Mouse (Mus musculus) gastrocnemius, adult 2 months (tissue): ENCODE results near the gene Ago3. TPM values are rescaled to one million over a fixed set of nuclear protein-coding genes. Genes with fewer than 3 reads are reported as not detected.
A peak's percentile ranks its signal among the peaks of the same experiment; 100 is the strongest.

Experiments
- DNase-seq: peaks from one replicate; pipeline ENCODE4 v3.0.0; 2022
- H3K27ac ChIP-seq: fragments of 200-600 bp; 2 replicates; pipeline ENCODE4 v1.8.1; 2022; ENCODE audit warnings: mild to moderate bottlenecking
- H3K4me3 ChIP-seq: fragments of 200-600 bp; 2 replicates; pipeline ENCODE4 v1.8.1; 2022; ENCODE audit warnings: mild to moderate bottlenecking, moderate library complexity
- CTCF ChIP-seq: fragments of 200-600 bp; IDR thresholded peaks from 2 replicates; pipeline ENCODE4 v1.8.1; 2022; ENCODE audit warnings: antibody characterized with exemption, mild to moderate bottlenecking, moderate library complexity
- intact Hi-C: fragments of 180-260 bp; cut with DNase I; formaldehyde crosslinking; loops from one replicate; pipeline ENCODE4 v1.15.1; 2025
- total RNA-seq, 2 experiments: library from RNA; stranded (reverse); gene quantifications; 2 replicates each; pipeline ENCODE4 v1.2.3; 2021

Gene Ago3
- total RNA-seq, 2 experiments from 2014 or later, result 7.6 to 11.6 TPM

DNA sequence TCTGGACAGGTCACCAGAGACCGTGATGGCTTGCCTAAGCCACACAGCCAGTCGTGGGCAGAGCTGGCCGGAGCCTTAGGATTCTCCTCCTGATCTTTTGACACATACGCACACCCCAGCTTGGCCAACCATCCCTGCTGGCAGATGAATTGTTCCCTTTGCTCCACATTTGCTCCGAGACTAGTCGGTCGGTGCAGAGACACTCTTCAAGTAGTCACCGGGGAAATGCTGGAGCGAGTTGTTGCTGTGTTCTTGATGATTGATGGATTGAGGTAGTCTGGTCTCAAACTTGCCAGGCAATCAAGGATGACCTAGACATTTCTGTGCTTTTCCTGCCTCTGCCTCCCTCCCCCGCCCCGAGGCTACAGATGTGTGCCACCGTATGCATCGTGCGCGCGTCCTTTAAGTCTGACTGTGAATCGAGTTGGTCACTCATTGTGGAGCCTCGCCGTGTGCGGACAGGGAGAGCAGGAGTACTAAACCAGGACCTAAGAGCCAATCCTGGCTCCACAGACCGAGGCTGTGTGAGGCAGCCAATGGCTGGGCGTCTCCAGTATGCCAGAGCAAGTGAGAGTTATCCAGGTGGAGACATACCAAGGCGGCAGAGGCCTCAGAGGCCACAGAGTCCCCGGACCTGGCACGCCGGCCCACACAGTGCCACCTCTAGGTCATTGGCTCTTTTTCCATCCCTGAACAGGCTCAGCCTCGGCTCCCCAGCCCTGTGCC lies 127.6 kb downstream of the Ago3 start:
- no peak for TF ChIP-seq CTCF
- DNase-seq, result no peak
- peak overlapping the region; percentile 64 for H3K27ac ChIP-seq
- intact Hi-C loops, result no loop called here
- peak overlapping the region; percentile 57 for H3K4me3 ChIP-seq

DNA sequence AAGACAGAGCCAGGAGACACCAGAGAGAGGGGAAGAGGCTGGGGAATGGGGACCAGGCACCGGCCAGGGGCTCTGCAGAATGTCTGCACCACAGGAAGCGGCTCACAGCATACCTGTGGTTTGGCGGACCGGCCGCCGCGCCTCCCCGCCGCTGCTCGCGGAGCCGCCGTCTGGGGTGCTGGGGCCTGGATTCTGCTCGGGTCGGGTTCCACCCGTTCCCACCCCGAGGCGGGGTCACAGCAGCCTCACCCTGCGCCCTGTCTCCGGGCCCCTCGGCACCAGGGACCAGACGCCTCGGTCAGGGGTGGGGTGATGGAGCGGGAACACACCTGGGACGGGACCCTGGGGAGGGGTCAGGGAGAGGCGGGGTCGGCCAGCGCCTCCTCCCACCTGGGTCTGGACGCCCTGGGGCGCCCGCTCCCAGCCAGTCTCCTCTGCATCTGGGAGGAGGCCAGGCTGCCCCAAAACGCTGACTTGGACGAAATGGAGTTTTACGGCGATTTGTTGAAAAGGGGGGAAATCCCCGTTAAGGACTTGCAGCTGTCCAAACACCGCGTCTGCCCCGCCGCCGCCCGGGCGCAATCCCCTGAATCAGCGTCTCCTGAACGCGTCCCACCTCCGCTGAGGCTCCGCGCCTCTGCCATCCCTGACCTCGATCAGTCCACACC lies 128.3 kb downstream of the Ago3 start:
- intact Hi-C loops, result no loop called here
- Histone ChIP-seq H3K4me3 (peak overlapping the region; percentile 57), H3K27ac (peak overlapping the region; percentile 64)
- no peak for TF ChIP-seq CTCF
- peak; percentile 58 for DNase-seq

DNA sequence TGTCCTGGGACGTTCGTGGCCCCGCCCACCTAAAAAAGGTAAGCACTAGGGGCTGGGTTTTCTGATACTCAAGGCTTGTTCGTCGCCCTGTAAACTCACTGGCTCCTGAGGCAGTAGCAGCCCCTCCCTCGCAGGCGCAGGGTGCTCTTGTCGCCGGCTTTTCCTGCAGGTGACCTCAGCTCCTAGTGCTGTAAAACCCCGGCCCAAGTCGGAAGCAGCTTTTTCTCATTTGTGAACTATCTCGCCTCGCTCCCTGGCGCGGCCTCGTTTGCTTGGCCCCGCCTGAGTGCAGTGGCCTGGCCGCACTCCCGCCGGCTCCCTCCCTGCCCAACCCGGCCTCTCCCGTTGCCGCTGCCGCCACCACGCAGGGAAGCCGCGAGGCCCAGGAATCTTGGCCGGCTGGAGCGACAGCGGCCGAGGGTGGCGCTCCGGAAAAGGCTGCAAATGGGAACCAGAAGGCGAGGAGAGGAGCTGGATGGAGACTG lies 132.7 kb downstream of the Ago3 start:
- peak overlapping the region; percentile 58 for H3K4me3 ChIP-seq
- no peak for TF ChIP-seq CTCF
- peak overlapping the region; percentile 81 for H3K27ac ChIP-seq
- peak; percentile 91 for DNase-seq
- intact Hi-C loops, result no loop called here

DNA sequence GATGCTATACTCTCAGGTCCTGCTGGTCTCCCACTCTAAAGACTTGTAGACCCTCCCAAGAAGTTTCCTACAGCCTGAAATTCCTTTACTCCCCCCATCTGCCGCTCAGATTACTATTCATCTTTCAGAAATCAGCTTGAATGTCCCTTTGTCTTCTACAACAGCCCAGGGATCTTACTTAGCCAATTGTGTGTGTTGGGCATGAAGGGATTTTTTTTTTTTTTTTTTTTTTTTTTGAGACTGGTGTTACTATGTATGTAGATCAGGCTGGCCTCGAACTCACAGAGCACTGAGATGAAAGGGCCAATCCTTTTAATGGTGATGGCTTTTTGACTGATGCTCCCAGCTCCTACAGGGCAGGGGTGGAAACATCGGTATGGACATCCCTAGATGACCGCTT lies 133.4 kb downstream of the Ago3 start:
- no peak for TF ChIP-seq CTCF
- intact Hi-C loops, result no loop called here
- no peak overlapping the region for H3K4me3 ChIP-seq
- DNase-seq, result no peak
- peak overlapping the region; percentile 81 for H3K27ac ChIP-seq

DNA sequence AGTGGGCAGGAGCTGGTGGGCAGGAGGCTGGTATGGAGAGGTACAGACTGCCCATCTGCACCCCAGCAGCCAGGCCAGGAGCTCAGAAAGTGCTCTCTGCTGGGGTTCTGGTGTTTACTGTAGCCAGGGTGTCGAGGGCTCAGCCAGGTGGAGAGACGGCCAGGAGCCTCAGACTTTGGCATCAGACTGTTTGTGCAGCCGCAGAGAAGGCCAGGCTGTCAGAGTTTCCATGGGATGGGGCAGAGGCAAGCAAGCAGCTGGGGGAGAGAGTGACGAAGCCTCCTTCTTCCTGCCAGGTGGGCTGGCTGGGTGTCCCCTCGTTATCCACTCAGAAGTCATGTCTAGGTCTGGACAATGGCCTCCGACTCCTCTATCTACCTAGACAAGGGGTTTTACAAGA lies 134.2 kb downstream of the Ago3 start:
- no peak for DNase-seq
- no peak overlapping the region for H3K27ac ChIP-seq
- no peak for TF ChIP-seq CTCF
- intact Hi-C loops, result no loop called here
- no peak overlapping the region for H3K4me3 ChIP-seq

DNA sequence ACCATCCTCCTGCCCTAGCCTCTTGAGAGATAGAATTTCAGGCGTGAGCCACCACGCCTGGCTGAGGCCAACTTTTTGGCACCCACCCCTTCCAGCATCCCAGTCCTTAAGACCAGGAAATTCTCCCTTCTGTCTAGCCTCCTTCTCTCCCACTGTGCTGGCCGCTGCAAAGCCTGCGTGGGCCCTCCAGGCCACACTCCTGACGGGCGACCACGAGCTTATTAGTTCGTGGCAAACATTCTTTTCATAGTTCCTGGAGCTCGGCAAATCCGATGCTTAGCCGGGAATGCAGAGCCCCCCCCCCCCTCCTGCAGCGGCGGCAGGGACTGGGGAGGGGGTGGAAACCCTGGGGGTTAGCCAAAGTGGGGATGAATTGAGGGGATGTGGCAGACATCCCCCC lies 138.2 kb downstream of the Ago3 start:
- H3K27ac ChIP-seq, result peak overlapping the region; percentile 28; the same call in 1 of the 2 replicates
- peak; percentile 47 for DNase-seq
- intact Hi-C loops, result no loop called here
- no peak for TF ChIP-seq CTCF
- H3K4me3 ChIP-seq, result no peak overlapping the region

DNA sequence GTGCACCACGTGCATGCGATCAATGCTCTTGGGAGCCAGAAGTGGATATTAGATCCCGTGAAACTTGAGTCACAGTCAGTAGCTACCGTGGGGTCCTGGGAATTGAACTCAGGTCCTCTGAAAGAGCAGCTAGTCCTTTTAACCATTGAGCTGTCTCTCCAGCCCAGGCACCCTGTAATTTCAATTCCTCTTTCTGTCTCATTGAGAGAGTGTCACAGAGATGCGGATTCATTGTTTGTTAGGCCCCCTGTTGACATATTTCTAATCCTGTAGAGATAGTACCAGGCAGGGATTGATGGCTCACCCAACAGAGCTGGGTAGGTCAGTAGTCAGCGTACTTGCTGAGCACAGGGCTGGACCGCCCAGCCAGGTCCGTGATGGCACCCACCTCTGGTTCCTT lies 139.0 kb downstream of the Ago3 start:
- no peak for TF ChIP-seq CTCF
- no peak overlapping the region for H3K27ac ChIP-seq
- no peak overlapping the region for H3K4me3 ChIP-seq
- DNase-seq, result no peak
- intact Hi-C loops, result no loop called here

DNA sequence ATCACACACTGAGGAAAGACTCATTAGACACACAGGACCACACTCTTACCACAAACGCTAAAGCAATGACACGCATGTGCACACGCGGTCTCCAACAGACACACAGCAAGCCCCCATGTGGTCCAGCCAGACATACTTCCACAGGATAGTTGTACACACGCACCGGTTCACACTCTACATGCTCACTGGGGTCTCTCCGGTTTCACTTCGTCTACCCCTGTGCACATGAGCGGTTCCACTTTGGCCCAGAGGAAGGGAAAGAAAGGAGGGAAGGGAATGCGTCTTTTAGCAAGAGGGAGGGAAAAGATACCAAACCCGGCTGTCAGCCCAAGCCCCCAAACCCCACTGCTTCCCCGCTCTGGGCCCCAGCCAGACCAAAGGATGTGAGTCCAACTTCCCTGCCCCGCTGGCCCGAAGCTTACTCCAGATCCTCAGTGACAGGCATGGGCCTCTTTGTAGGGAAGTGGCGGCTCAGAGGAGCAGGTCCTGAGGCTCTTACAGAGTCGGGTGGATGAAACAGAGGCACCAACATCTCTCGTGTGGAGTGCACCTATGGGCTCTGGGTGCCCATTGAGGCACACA lies 141.2 kb downstream of the Ago3 start:
- no peak overlapping the region for H3K4me3 ChIP-seq
- DNase-seq, result no peak
- no peak for TF ChIP-seq CTCF
- H3K27ac ChIP-seq, result no peak overlapping the region
- intact Hi-C loops, result no loop called here

DNA sequence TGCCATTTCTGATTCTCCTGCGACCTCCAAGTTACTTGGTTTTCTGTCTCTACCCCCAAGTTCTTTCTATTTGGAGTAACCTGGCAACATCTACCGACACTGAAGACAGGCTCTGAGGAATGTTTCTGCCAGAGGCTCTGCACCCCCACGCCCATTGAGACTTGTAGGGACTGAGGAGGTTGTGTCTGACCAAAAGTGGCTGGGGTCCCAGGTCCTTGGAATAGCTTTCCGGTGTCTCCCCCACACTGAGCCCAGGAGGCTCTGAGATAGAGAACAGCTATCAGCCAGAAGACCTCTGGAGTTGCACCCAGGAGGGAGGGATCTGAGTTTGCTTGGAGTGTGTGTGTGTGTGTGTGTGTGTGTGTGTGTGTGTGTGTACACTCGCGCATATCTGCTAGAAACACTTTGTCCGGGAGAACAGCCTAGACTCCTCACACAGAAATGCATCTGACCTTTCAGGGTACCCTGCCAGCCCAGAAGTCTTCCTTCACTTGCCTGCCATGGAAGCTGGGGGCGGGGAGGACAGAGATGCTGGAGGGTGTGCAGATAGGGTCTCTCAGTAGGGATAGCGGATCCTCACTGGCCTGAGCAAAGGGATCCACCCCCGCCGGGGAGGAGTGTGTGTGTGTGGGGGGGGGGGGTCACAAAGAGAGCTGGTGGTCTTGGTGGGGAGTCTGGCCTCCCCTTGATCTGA lies 141.9 kb downstream of the Ago3 start:
- intact Hi-C loops, result no loop called here
- Histone ChIP-seq H3K4me3 (peak overlapping the region; percentile 71), H3K27ac (peak overlapping the region; percentile 66; the same call in 1 of the 2 replicates)
- DNase-seq, result no peak
- TF ChIP-seq CTCF, result no peak

DNA sequence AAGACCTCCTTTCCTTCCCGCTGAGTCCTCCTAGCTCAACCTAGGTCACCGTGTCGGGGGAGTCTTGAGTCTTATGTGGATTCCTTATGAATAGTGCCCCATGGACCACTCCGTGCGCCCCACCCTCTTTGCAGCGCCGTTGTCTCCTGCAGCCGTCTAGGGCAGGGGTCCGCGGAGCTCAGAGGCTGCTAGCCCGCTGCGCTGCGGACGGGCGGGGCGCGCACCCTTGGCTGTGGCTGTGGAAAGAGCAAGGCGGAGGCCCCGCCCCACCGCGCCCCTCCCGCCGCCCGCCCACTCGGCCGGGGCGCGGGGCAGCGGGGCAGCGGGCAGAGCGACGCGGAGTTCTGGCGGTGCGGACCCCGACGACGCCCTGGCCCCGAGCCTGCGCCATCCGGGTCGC lies 142.9 kb downstream of the Ago3 start, which contains the start of gene Col8a2:
TSS of gene Col8a2 (plus strand) at position 302 of the 400 bp plus-strand sequence.
- H3K27ac ChIP-seq, result peak within 1 kb of the TSS; percentile 66
- H3K4me3 ChIP-seq, result peak within 1 kb of the TSS; percentile 71
- intact Hi-C loops, result no loop called here

DNA sequence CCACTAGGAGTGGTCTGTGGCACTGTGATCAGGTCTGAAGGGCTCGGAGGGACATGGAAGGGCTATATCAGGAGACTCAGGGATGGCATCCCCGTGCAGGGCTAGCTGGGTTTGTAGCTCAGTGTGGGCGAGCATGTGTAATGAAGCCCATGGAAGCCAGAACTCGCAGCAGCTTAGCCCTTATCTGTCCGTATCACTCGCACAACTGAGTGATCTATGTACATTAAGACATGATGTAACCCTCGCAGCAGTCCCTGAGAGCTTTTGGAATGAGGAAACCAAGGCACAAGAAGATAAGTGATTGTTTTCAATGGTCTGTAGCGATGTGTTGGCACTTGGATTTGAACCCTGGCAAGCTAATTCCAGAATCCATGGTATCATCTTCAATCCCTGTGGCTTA lies 145.8 kb downstream of the Ago3 start:
- DNase-seq, result no peak
- intact Hi-C loops, result no loop called here
- no peak overlapping the region for H3K4me3 ChIP-seq
- no peak overlapping the region for H3K27ac ChIP-seq
- no peak for TF ChIP-seq CTCF

More for the DNA sequence above, 142.9 kb downstream of the Ago3 start, which contains the start of gene Col8a2:
- peak; percentile 69 for DNase-seq
- no peak for TF ChIP-seq CTCF

DNA sequence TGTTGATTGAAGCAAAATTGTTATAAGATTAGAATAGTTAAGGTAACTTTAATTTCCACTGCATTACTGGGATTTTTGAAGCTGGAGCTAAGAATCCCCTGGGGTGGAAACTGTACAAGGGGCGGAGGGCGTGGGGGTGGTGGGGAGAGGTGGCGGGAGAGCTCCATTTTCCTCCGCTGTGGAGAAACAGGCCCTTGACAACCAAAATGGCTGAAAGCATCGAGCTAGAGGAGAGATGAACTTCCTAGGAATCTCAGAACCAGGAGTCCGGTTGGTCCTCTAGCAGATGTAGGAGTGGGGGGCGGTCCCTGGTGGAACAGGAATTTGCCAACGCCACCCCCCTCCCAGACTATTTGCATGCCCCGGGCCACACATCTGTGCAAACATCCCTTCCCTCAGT lies 147.7 kb downstream of the Ago3 start:
- TF ChIP-seq CTCF, result no peak
- Histone ChIP-seq H3K27ac (no peak overlapping the region), H3K4me3 (no peak overlapping the region)
- DNase-seq, result no peak
- intact Hi-C loops, result no loop called here

Other genes with a start within 250 kb of the Ago3 start
- 100 to 1,000 TPM; 102 to 108 TPM for gene Thrap3, start 226.8 kb downstream of the Ago3 start, total RNA-seq
- 100 to 1,000 TPM; 177 to 199 TPM for gene Map7d1, start 173.2 kb downstream of the Ago3 start, total RNA-seq
- gene Trappc3, start 167.2 kb downstream of the Ago3 start, total RNA-seq, result 10 to 100 TPM; 18.6 to 24.3 TPM
- 1 to 10 TPM in 1 of 2 experiments, under 1 TPM in 1; 0.74 to 6.0 TPM for gene Col8a2, start 142.8 kb downstream of the Ago3 start, total RNA-seq
- gene Adprhl2, start 107.9 kb downstream of the Ago3 start, total RNA-seq, result 1 to 10 TPM; 9.3 to 9.5 TPM
- under 1 TPM in 1 of 2 experiments, not detected in 1; 0.64 TPM for gene Tekt2, start 103.9 kb downstream of the Ago3 start, total RNA-seq
- 1 to 10 TPM; 6.6 to 7.9 TPM for gene Ago1, start 39.0 kb upstream of the Ago3 start, total RNA-seq
- 1 to 10 TPM; 4.5 to 8.4 TPM for gene Ago4, start 103.9 kb upstream of the Ago3 start, total RNA-seq
- under 1 TPM; 0.28 to 0.50 TPM for gene Clspn, start 127.4 kb upstream of the Ago3 start, total RNA-seq
- gene 5730409E04Rik, start 180.3 kb upstream of the Ago3 start, total RNA-seq, result 10 to 100 TPM; 21.6 to 25.9 TPM
- 10 to 100 TPM; 93.2 to 98.3 TPM for gene Psmb2, start 248.1 kb upstream of the Ago3 start, total RNA-seq